Mouse (Mus musculus) adrenal gland, postnatal 10 days (tissue): ENCODE results near the gene Erbb4. TPM values are rescaled to one million over a fixed set of nuclear protein-coding genes. Genes with fewer than 3 reads are reported as not detected.

ENCODE experiments used
- DNase-seq: peaks from one replicate; pipeline ENCODE4 v3.0.0; 2021; ENCODE audit warnings: mixed read lengths
- total RNA-seq, 2 experiments: library from RNA; stranded (reverse); gene quantifications; 2 replicates each; pipeline ENCODE4 v1.2.3; 2021

Erbb4 gene
- total RNA-seq, 2 experiments from 2014 or later, result 1.2 to 1.4 TPM

- DNase-seq, result no peak
These were observed 604.0 kb downstream of the Erbb4 start for GRCm38 (mm10) chr1:68503873-68504272.

GRCm38 (mm10) chr1:68501561-68501960 is 606.3 kb downstream of the Erbb4 start:
- DNase-seq, result no peak

GRCm38 (mm10) chr1:68466390-68466960 is 641.4 kb downstream of the Erbb4 start:
- no peak for DNase-seq

GRCm38 (mm10) chr1:68451274-68451673 is 656.6 kb downstream of the Erbb4 start:
- DNase-seq, result no peak

- no peak for DNase-seq
These were observed 683.4 kb downstream of the Erbb4 start for GRCm38 (mm10) chr1:68424336-68424983.

- no peak for DNase-seq
These were observed 706.7 kb downstream of the Erbb4 start for GRCm38 (mm10) chr1:68401204-68401603.

GRCm38 (mm10) chr1:68371531-68371930 is 736.3 kb downstream of the Erbb4 start:
- DNase-seq, result no peak

GRCm38 (mm10) chr1:68333714-68334113 is 774.1 kb downstream of the Erbb4 start:
- no peak for DNase-seq

GRCm38 (mm10) chr1:68305813-68306212 is 802.0 kb downstream of the Erbb4 start:
- DNase-seq, result no peak

- DNase-seq, result no peak
These were observed 823.4 kb downstream of the Erbb4 start for GRCm38 (mm10) chr1:68284443-68284842.

- no peak for DNase-seq
These were observed 832.0 kb downstream of the Erbb4 start for GRCm38 (mm10) chr1:68275819-68276218.

GRCm38 (mm10) chr1:68178580-68178979 is 929.3 kb downstream of the Erbb4 start:
- DNase-seq, result no peak

- no peak for DNase-seq
These were observed 952.6 kb downstream of the Erbb4 start for GRCm38 (mm10) chr1:68155253-68155652.

GRCm38 (mm10) chr1:68150572-68150971 is 957.3 kb downstream of the Erbb4 start:
- no peak for DNase-seq

- DNase-seq, result no peak
These were observed 965.1 kb downstream of the Erbb4 start for GRCm38 (mm10) chr1:68142562-68143350.

GRCm38 (mm10) chr1:68134943-68135342 is 972.9 kb downstream of the Erbb4 start:
- DNase-seq, result no peak

GRCm38 (mm10) chr1:68134450-68134849 is 973.4 kb downstream of the Erbb4 start:
- DNase-seq, result no peak

GRCm38 (mm10) chr1:68123541-68123940 is 984.3 kb downstream of the Erbb4 start:
- no peak for DNase-seq

- no peak for DNase-seq
These were observed 987.5 kb downstream of the Erbb4 start for GRCm38 (mm10) chr1:68120364-68120763.

GRCm38 (mm10) chr1:68115721-68116120 is 992.1 kb downstream of the Erbb4 start:
- DNase-seq, result no peak

GRCm38 (mm10) chr1:68106543-68106860 is 1001.4 kb downstream of the Erbb4 start:
- peak; percentile 40 for DNase-seq

GRCm38 (mm10) chr1:68105834-68106542 is 1001.9 kb downstream of the Erbb4 start:
- DNase-seq, result no peak

GRCm38 (mm10) chr1:68089623-68090022 is 1018.2 kb downstream of the Erbb4 start:
- no peak for DNase-seq
